Mouse (Mus musculus) hindbrain, embryonic 13.5 days (tissue): ENCODE measurements around the gene Vps53. TPM values are rescaled to one million over a fixed set of nuclear protein-coding genes. Genes with fewer than 3 reads are reported as not detected.

ENCODE experiments used
- ATAC-seq: fragments of 200-750 bp; cut with Nextera tagmentation; 2 replicates; pipeline ENCODE4 v1.8.0; 2017; ENCODE audit warnings: moderate TSS enrichment; ENCODE audit not compliant: low FRiP score
- H3K27ac ChIP-seq: fragments of 300-500 bp; sonication (generic); 2 replicates; pipeline ENCODE4 v1.5.1; 2015; ENCODE audit warnings: inconsistent platforms, mild to moderate bottlenecking, moderate library complexity
- H3K27me3 ChIP-seq: fragments of 300-500 bp; sonication (generic); 2 replicates; pipeline ENCODE4 v1.6.1; 2015; ENCODE audit warnings: mild to moderate bottlenecking, inconsistent platforms
- H3K36me3 ChIP-seq: fragments of 300-500 bp; sonication (generic); 2 replicates; pipeline ENCODE4 v1.6.1; 2015; ENCODE audit warnings: mild to moderate bottlenecking, inconsistent platforms
- H3K4me1 ChIP-seq: fragments of 300-500 bp; sonication (generic); replicated peaks from 2 replicates; pipeline ENCODE4 v1.6.1; 2015; ENCODE audit warnings: inconsistent platforms
- H3K4me2 ChIP-seq: fragments of 300-500 bp; sonication (generic); 2 replicates; pipeline ENCODE4 v1.6.1; 2015; ENCODE audit warnings: inconsistent platforms, mild to moderate bottlenecking, moderate library complexity
- H3K4me3 ChIP-seq: fragments of 300-500 bp; sonication (generic); 2 replicates; pipeline ENCODE4 v1.5.1; 2015; ENCODE audit warnings: mild to moderate bottlenecking, inconsistent platforms
- H3K9ac ChIP-seq: fragments of 300-500 bp; sonication (generic); 2 replicates; pipeline ENCODE4 v1.6.1; 2015; ENCODE audit warnings: mild to moderate bottlenecking, inconsistent platforms
- H3K9me3 ChIP-seq: fragments of 300-500 bp; sonication (generic); 2 replicates; pipeline ENCODE4 v1.6.1; 2016; ENCODE audit warnings: inconsistent platforms
- WGBS: fragments of 180-500 bp; shearing (Covaris S2); methylation state at CpG from one replicate; pipeline ENCODE4 v1.1.7; 2015; 5-methylcytosine and 5-hydroxymethylcytosine counted together
- polyA plus RNA-seq: library from polyadenylated mRNA; unstranded; fragments of >200 nt; fragmentation: Nextera tagmentation; extraction: Ambion mirVana; gene quantifications from 2 replicates; pipeline ENCODE4 v1.2.1, GENCODE M21; 2015

Gene Vps53
- polyA plus RNA-seq, 1 experiment from 2014 or later: 67.2 TPM

GRCm38 (mm10) chr11:76040106-76040505 is 139.3 kb downstream of the Vps53 start:
- no peak for ATAC-seq
- peaks cover 6% of the 10 kb centered on the region for H3K36me3 ChIP-seq
- 92% methylated on average over 8 of the region's 8 CpGs for WGBS
- H3K9me3 ChIP-seq: no peaks in the 10 kb centered on the region
- no peak overlapping the region for H3K4me2 ChIP-seq
- no peak overlapping the region for H3K27ac ChIP-seq
- no peaks in the 10 kb centered on the region for H3K27me3 ChIP-seq
- no peak overlapping the region for H3K9ac ChIP-seq
- peaks cover 27% of the 10 kb centered on the region for H3K4me1 ChIP-seq
- no peak overlapping the region for H3K4me3 ChIP-seq

- Histone ChIP-seq H3K4me3 (no peak overlapping the region), H3K27me3 (no peaks in the 10 kb centered on the region), H3K27ac (no peak overlapping the region), H3K9me3 (no peaks in the 10 kb centered on the region), H3K4me2 (no peak overlapping the region), H3K4me1 (peaks cover 21% of the 10 kb centered on the region), H3K36me3 (peaks cover under 1% of the 10 kb centered on the region; the same call in 1 of the 2 replicates), H3K9ac (no peak overlapping the region)
- no peak for ATAC-seq
- WGBS: 93% methylated on average over 3 of the region's 3 CpGs
Measured at GRCm38 (mm10) chr11:76039271-76040053, 140.0 kb downstream of the Vps53 start.

GRCm38 (mm10) chr11:76037581-76038294 is 141.7 kb downstream of the Vps53 start:
- Histone ChIP-seq H3K27me3 (no peaks in the 10 kb centered on the region), H3K4me1 (peaks cover 9% of the 10 kb centered on the region), H3K4me3 (no peak overlapping the region), H3K9me3 (no peaks in the 10 kb centered on the region), H3K36me3 (no peaks in the 10 kb centered on the region), H3K9ac (no peak overlapping the region), H3K27ac (no peak overlapping the region), H3K4me2 (no peak overlapping the region)
- no peak for ATAC-seq
- WGBS: 44% methylated on average over 6 of the region's 6 CpGs

- H3K27ac ChIP-seq: no peak overlapping the region
- H3K9ac ChIP-seq: no peak overlapping the region
- 0 out of 2 replicates have a peak, but pooled peaks cover 1% of the 10 kb centered on the region for H3K27me3 ChIP-seq
- 80% methylated on average over 8 of the region's 8 CpGs for WGBS
- H3K36me3 ChIP-seq: no peaks in the 10 kb centered on the region
- H3K4me1 ChIP-seq: no peaks in the 10 kb centered on the region; the same call in 1 of the 2 replicates
- H3K4me2 ChIP-seq: no peak overlapping the region
- no peaks in the 10 kb centered on the region for H3K9me3 ChIP-seq
- H3K4me3 ChIP-seq: no peak overlapping the region
- ATAC-seq: no peak
Measured at GRCm38 (mm10) chr11:76035182-76035581, 144.3 kb downstream of the Vps53 start.

GRCm38 (mm10) chr11:76033836-76034235 is 145.6 kb downstream of the Vps53 start:
- Histone ChIP-seq H3K4me2 (no peak overlapping the region), H3K27me3 (peaks cover 9% of the 10 kb centered on the region; the same call in 1 of the 2 replicates), H3K9ac (no peak overlapping the region), H3K4me1 (no peaks in the 10 kb centered on the region; the same call in 1 of the 2 replicates), H3K36me3 (no peaks in the 10 kb centered on the region), H3K27ac (no peak overlapping the region), H3K9me3 (no peaks in the 10 kb centered on the region), H3K4me3 (no peak overlapping the region)
- 58% methylated on average over 4 of the region's 4 CpGs for WGBS
- no peak for ATAC-seq

GRCm38 (mm10) chr11:76033359-76033758 is 146.1 kb downstream of the Vps53 start:
- Histone ChIP-seq H3K4me1 (no peaks in the 10 kb centered on the region; the same call in 1 of the 2 replicates), H3K4me3 (no peak overlapping the region), H3K36me3 (no peaks in the 10 kb centered on the region), H3K27ac (no peak overlapping the region), H3K27me3 (peaks cover 9% of the 10 kb centered on the region; the same call in 1 of the 2 replicates), H3K9me3 (no peaks in the 10 kb centered on the region), H3K9ac (no peak overlapping the region), H3K4me2 (no peak overlapping the region)
- WGBS: 87% methylated on average over 6 of the region's 6 CpGs
- ATAC-seq: no peak

GRCm38 (mm10) chr11:76028072-76028465 is 151.4 kb downstream of the Vps53 start:
- Histone ChIP-seq H3K4me2 (peak overlapping the region; percentile 91), H3K9ac (peak overlapping the region; percentile 74), H3K9me3 (no peaks in the 10 kb centered on the region), H3K4me1 (peaks cover 21% of the 10 kb centered on the region), H3K27me3 (peaks cover 19% of the 10 kb centered on the region), H3K36me3 (no peaks in the 10 kb centered on the region), H3K27ac (no peak overlapping the region), H3K4me3 (peak overlapping the region; percentile 58)
- peak; percentile 50 for ATAC-seq
- WGBS: 5% methylated on average over 10 of the region's 14 CpGs

- Histone ChIP-seq H3K36me3 (no peaks in the 10 kb centered on the region), H3K4me2 (peak within 1 kb of the TSS; percentile 91), H3K4me3 (peak within 1 kb of the TSS; percentile 58), H3K27ac (no peak within 1 kb of the TSS), H3K9ac (peak within 1 kb of the TSS; percentile 74), H3K4me1 (peaks cover 21% of the 10 kb centered on the region), H3K9me3 (no peaks in the 10 kb centered on the region), H3K27me3 (peaks cover 19% of the 10 kb centered on the region)
- peak; percentile 78 for ATAC-seq
- under 1% methylated on average over 83 of the region's 112 CpGs for WGBS
Measured at GRCm38 (mm10) chr11:76027139-76028071, 152.0 kb downstream of the Vps53 start, which contains the start of gene Rflnb. Gene Rflnb (minus strand): TSS chr11:76027782.

GRCm38 (mm10) chr11:76026527-76027138 is 152.8 kb downstream of the Vps53 start:
- H3K36me3 ChIP-seq: no peaks in the 10 kb centered on the region
- H3K27ac ChIP-seq: no peak overlapping the region
- H3K4me3 ChIP-seq: peak overlapping the region; percentile 58
- WGBS: 6% methylated on average over 14 of the region's 14 CpGs
- no peaks in the 10 kb centered on the region for H3K9me3 ChIP-seq
- peak overlapping the region; percentile 74 for H3K9ac ChIP-seq
- H3K4me1 ChIP-seq: peaks cover 21% of the 10 kb centered on the region
- peak overlapping the region; percentile 91 for H3K4me2 ChIP-seq
- H3K27me3 ChIP-seq: peaks cover 19% of the 10 kb centered on the region
- no peak for ATAC-seq

GRCm38 (mm10) chr11:76025080-76025583 is 154.3 kb downstream of the Vps53 start:
- peaks cover 21% of the 10 kb centered on the region for H3K4me1 ChIP-seq
- 72% methylated on average over 7 of the region's 7 CpGs for WGBS
- no peak overlapping the region for H3K9ac ChIP-seq
- peaks cover 18% of the 10 kb centered on the region for H3K27me3 ChIP-seq
- no peak overlapping the region for H3K4me2 ChIP-seq
- H3K9me3 ChIP-seq: no peaks in the 10 kb centered on the region
- H3K36me3 ChIP-seq: no peaks in the 10 kb centered on the region
- H3K4me3 ChIP-seq: no peak overlapping the region
- ATAC-seq: no peak
- H3K27ac ChIP-seq: no peak overlapping the region

GRCm38 (mm10) chr11:76020916-76021315 is 158.5 kb downstream of the Vps53 start:
- WGBS: 88% methylated on average over 9 of the region's 9 CpGs
- no peak for ATAC-seq
- no peak overlapping the region for H3K4me3 ChIP-seq
- H3K4me2 ChIP-seq: no peak overlapping the region
- no peak overlapping the region for H3K9ac ChIP-seq
- no peaks in the 10 kb centered on the region for H3K9me3 ChIP-seq
- no peak overlapping the region for H3K27ac ChIP-seq
- H3K36me3 ChIP-seq: no peaks in the 10 kb centered on the region
- H3K27me3 ChIP-seq: peaks cover 4% of the 10 kb centered on the region; the same call in 1 of the 2 replicates
- H3K4me1 ChIP-seq: no peaks in the 10 kb centered on the region
